Mouse (Mus musculus) brain, embryonic 14.5 days (tissue): Measurements from ENCODE around the gene Thbs2.

Experiments used
- CTCF ChIP-seq: fragments of 200-500 bp; IDR thresholded peaks from 2 replicates; pipeline ENCODE4 v1.5.1; 2012; ENCODE audit warnings: inconsistent platforms, mild to moderate bottlenecking, moderate library complexity, borderline replicate concordance; ENCODE audit not compliant: insufficient read depth, insufficient read length; ENCODE audit errors: extremely low read depth
- POLR2A ChIP-seq: fragments of 200-500 bp; IDR thresholded peaks from 2 replicates; pipeline ENCODE4 v1.6.1; 2012; ENCODE audit warnings: mild to moderate bottlenecking, inconsistent platforms, borderline replicate concordance; ENCODE audit not compliant: poor library complexity, insufficient read depth, insufficient read length, severe bottlenecking; ENCODE audit errors: extremely low read depth

DNA sequence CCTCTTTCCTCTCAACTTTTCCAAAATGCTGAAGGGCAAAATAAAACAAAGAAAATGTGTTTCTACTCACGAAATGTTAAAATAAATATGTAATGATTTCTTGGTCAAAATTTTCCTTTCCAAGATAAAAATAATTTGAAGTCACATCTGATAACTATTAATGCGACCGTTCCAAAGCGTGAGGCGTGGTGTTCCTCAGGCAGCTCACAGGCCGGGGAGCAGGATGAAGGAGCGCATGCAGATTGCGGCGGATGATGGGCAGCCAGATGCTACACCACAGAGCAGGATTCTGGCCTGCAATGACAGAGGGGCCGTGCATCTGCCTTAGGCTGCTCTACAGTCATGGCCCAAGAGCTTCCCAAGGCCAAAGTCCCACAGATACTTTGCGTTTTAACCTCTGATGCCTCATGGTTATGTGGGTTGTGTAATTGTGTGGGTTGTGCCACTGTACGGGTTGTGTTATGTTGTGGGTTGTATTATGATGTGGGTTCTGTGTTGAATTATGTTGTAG, 66.2 kb downstream of the Thbs2 start:
- TF ChIP-seq CTCF (no peak), POLR2A (no peak)
